Mouse (Mus musculus): ENCODE results near the gene Lrrfip1.

DNA sequence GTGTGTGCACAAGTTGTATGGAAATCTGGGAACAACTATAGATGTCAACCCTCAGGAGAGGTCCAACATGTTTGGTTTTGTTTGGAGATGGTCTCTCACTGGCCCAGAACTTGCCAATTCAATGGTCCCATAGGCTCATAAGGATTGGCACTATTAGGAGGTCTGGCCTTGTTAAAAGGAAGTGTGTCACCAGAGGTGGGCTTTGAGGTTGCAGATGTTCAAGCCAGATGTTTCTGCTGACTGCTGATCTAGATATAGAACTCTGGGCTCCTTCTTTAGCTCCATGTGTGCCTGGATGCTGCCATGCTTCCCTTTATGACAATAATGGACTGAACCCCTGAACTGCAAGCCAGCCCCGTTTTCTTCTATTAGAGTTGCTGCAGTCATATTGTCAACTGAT is 31.8 kb downstream of the Lrrfip1 start:
- TF ChIP-seq CTCF (IDR thresholded peaks at IDR 0.05; ENCODE audit: low read depth) = no peak
- no peak for TF ChIP-seq EP300 (IDR thresholded peaks at IDR 0.05; ENCODE audit: low read depth)

Data from liver, embryonic 14.5 days (tissue).